Mouse (Mus musculus) common myeloid progenitor, adult 5-6 weeks (primary cell): ENCODE data around the gene Litaf. TPM values are rescaled to one million over a fixed set of nuclear protein-coding genes. Genes with fewer than 3 reads are reported as not detected.

Source experiments
- ATAC-seq: replicated peaks from 2 replicates; pipeline ENCODE4 v1.8.0; 2016; ENCODE audit warnings: low read depth, mild to moderate bottlenecking, moderate TSS enrichment, inconsistent platforms; ENCODE audit not compliant: poor library complexity, severe bottlenecking
- total RNA-seq: library from RNA; stranded (forward); fragments of 200-1000, 187-1606 nt; gene quantifications from 2 replicates; pipeline ENCODE4 v1.2.3, GENCODE M21; 2017

Litaf gene
- total RNA-seq, 1 experiment from 2014 or later, result 18.4 TPM

DNA sequence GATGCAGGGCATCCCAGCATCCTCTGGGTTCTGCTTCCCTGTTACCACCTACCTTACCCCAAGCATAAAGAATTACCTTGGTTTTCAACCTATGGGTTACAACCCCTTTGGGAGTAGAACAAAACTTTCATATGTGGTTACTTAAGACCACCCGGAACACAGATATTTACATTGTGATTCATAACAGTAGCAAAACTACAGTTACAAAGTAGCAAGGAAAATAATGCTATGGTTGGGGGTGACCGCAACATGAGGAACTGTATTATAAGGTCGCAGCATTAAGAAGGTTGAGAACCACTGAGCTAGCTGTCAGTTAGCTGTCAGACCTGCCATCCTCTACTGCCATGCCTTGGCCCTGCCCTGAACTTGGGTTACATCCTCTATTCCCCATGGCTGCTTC, 2.7 kb upstream of the Litaf start:
- no peak for ATAC-seq

GRCm38 (mm10) chr16:11066833-11067191, 855 bp upstream of the Litaf start:
- no peak for ATAC-seq

GRCm38 (mm10) chr16:11065431-11065830, 526 bp downstream of the Litaf start:
- ATAC-seq, result no peak

- ATAC-seq, result no peak
Observed at GRCm38 (mm10) chr16:11064742-11065141, 1.2 kb downstream of the Litaf start.

DNA sequence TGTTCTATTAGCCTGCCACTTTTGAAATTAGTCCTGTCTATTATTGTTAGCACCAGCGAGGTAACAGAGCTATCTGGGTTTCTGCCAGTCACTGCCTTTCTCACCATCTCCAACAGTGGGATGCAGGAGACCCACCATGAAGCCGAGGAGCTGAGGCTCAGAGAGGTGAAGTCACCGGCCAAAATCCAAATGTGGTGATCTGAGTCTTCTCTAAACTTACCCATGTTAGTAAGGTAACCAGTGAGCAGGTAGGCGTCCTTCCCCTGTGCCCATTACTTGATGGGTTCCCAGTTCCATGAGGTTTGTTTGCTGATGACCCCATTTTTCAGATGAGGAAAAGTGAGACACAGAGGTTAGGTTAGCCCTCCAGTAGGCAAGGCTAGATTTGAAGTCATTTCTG, 1.6 kb downstream of the Litaf start:
- no peak for ATAC-seq

DNA sequence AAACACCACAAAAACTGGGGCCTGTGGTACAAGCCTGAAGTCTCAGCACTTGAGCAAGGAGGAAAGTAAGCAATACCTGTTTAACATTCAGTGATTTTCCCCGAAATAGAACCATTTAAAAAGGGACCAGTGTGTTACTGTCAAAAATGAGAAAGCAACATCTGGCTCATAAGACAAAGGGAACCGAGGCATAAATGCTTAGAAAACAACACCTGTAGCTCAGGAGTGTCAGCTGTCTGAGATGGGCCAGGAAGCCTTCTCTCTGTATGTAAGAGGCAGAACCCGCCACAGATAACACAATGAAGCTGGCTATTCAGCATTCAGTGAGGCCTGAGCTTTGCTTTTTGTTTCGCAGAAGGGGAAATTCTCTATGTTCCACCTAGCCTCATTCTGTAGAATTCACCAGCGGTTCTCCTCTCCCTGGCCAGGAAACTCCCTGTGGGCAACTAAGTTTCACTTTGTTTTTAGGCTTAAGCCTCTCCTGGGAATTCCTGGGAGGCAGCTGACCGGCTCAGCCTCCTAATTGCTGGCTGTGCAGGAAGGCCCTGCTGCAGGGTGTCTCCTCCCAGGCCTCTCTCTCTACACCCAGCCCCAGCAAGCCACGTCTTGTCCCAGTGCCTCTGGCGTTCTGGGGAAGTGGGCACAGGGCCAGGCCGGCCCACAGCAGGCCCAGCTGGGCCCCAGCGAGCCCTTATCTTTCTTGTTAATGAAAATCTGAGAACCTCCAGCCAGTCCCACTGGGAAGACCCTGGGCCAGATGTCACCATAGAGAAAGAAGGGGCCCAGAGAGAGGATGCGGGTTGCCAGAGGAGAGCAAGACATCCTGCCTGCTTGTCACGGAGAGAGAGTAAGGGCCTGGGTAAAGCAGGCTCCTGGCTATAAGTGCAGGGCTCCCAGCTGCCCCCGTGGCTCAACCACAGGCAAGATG, 2.9 kb downstream of the Litaf start:
- peak; percentile 46 for ATAC-seq

GRCm38 (mm10) chr16:11060645-11061044, 5.3 kb downstream of the Litaf start, which contains the start of gene Snn:
Snn (plus strand) TSS chr16:11060945.
- ATAC-seq, result no peak

DNA sequence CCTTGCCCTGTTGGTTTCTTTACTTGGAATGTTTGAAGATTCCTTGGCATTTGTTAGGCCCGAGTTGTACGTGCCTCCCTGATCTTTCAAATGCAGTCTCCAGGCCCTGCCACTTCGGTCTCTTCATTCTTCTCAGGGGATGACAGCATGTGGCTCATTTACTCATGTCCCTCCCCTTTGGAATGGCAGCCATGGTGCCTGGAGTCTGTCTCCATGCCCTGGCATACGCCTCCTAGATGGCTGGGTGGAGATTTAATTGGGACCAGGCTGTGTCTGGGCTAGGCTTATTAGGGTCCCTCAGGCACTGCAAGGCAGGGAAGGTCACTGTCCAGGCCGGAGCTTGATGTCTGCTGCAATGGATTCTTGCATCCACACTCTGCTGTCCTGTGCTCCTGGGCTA, 10.0 kb downstream of the Litaf start:
- ATAC-seq, result no peak

DNA sequence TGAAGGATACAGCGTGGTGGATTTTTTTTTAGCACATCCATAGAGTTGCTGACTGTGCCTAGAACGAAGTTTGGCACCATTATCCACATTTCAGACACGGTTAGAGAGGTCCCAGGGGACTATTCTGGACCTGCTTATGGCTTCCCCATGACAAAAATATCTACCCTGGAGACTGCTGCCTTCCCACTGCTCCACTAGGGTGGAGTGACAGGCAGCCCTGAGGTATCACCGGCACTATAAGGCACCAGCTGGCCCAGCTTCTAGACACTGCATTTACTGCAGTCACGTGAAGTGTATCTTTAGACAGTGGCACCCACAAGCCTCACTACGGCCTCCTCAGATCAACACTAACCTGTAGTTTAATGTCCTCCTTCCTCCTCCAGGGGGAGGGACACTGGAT, 11.1 kb downstream of the Litaf start:
- ATAC-seq, result no peak

GRCm38 (mm10) chr16:11054409-11054808, 11.5 kb downstream of the Litaf start:
- ATAC-seq, result peak; percentile 72

DNA sequence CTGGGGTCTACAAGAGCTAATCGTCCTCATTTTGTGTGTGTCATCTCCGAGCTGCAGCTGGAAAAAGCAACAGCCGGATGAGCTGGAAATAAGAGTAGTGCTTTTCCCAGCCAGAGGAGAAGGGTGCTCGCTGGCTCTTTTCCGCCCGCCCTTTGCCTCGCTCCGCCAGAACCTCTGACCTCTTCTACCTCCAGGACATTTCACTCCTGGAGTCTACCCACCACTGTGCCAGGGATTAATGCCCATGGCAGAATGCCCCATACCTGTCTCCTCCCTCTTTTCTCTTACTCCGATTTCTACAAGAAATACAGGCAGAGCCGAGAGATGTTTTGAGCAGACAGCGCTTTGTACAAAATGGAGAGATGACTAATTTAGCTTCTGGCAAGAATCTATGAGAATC, 14.8 kb downstream of the Litaf start:
- no peak for ATAC-seq

DNA sequence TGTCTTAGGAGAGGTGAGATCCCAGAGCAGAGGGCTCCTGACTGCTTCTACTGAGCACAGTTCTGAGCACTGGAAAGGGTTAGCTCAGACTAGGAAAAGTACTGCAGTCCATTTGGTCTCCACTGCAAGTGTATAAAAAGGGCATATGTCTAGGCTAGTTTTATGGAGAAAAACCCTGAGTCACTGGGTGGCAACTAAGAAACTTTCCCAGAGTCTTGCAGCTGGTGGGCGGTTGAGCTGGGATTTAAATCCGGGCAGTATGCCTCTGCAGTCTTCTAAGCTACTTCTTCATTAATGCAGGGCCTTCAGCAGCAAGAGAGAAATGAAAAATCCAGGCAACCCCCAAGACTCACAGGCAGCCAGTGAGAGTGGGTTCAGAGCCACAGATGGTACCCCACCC, 15.7 kb downstream of the Litaf start:
- no peak for ATAC-seq

GRCm38 (mm10) chr16:11047130-11047529, 18.8 kb downstream of the Litaf start:
- ATAC-seq, result no peak

DNA sequence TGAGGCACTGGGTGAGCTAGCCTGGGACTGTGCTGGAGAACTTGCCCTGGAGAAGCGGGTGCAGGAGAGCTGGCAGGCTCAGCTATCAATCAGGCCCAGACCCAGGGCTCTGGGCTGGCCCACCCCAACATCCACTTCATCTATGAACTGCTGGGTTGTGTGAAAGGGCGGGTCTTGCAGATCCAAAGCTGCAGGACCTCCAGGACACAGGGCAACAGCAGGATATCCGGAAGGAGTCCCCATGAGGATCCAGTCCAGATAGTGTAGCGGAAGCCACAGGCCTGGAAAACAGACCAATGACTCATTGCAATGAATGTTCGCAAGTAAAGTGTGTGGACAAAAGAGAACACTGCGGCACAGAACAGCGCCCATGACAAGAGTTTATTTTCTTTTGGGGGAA, 19.5 kb downstream of the Litaf start:
- no peak for ATAC-seq

GRCm38 (mm10) chr16:11043239-11043638, 22.7 kb downstream of the Litaf start:
- ATAC-seq, result no peak

DNA sequence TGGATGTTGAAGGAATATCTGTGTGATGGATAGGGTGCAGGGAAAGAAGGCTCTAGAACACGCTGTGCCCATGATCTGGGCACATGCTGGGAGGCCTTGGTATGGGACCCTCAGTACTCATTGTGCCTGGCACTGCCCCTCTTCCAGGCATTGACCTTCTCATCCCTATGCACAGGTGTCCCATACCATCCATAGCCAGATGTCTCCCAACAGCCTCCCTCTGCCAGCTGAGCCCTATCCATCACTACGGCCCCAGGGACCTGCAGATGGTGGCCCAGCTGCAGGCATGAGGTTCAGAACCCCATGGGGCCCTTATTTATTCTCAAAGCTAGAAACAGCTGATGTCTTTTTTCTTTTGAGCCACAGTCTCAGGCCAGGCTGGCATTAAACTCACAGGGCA, 25.4 kb downstream of the Litaf start:
- no peak for ATAC-seq

- peak; percentile 90 for ATAC-seq
Observed at GRCm38 (mm10) chr16:11035790-11036431, 30.0 kb downstream of the Litaf start.

GRCm38 (mm10) chr16:11035273-11035672, 30.7 kb downstream of the Litaf start:
- ATAC-seq, result no peak

DNA sequence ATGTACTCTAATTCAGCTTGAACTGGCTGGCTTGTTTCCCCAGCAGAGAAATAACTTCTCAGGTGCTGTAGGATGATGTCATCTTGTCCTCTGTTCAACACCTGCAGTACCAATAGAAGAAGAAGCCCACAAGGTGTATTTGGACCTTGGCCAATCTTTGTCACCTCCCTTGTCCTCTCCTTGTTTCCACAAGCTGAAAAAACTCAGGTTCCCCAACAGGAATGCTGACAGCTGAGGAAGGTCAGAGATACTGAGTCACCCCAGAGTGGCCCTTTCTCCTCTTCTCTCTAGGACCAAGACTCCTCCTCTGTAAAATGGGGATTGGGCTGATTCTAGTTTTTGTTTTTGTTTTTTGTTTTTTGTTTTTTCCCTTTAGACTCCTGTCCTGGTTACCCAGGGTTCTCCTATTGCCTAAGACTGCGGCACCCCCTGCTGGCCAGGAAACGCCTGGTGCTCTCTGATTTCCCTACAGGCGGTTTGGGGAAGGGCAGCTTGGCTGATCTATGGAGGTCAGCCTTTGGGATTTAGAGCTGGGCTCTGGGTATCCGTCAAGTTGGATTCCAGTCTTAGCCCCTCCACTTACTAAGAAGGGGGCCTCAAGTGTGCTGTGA, 31.7 kb downstream of the Litaf start:
- peak; percentile 91 for ATAC-seq

DNA sequence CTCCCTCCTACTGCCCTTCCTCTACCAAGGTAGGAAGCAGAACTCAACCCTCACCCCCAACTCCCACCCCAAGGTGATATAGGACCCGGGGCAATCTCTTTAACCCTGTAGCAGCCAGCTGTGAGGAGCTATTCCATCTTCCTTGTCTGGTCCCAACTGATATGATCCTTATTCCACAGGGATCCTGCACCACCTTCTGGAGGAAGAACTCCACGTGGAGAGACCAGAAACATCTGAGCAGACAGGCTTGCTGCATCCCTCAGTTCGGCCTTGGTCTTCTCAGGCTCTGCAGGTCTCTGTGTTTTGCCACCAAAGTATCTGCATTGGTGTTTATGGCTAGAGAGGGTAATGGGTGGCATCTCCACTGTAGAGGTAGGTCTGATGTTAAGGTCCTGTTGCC, 34.6 kb downstream of the Litaf start:
- ATAC-seq, result no peak

GRCm38 (mm10) chr16:11030844-11031243, 35.1 kb downstream of the Litaf start:
- no peak for ATAC-seq
